Mouse (Mus musculus): ENCODE measurements at regions not wholly inside any gene's neighbourhood (a gene's known extent, or its start where the extent isn't known, plus 50 kb on each side); places are given as distances from the start of the nearest gene placed in this dataset.

DNA sequence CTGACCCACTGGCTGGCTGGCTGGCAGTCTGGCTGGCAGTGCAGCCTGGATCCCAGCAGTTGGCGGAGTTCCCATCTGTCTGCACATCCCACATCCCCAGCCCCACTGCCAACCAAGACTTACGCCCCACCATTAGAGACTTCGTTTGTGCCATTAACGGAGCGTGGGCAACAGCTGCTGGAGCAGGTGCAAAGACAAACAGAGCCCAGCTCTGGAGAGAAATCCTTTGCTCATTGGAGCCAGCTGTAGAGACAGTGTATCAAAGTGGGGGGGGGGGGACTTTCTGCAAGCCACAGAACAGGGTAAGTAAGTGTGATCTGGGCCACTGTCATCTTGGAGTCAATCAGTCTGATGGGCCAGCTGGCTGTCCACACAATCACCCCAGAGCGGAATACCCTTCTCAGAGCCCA, 52.3 kb downstream of the Rplp1 start:
- Histone ChIP-seq H3K4me1 (ENCODE audit: control insufficient read depth, insufficient read depth, low read length) (no peaks in the 10 kb centered on the region), H3K9me3 (replicated peaks; ENCODE audit: control insufficient read depth, low read length) (0 out of 2 replicates have a peak, but pooled peaks cover 2% of the 10 kb centered on the region), H3K27me3 (ENCODE audit: control insufficient read depth, insufficient read depth, low read length) (peaks cover under 1% of the 10 kb centered on the region; the same call in 1 of the 2 replicates), H3K4me3 (ENCODE audit: low read length) (no peak overlapping the region), H3K27ac (ENCODE audit: low read length) (no peak overlapping the region), H3K4me2 (ENCODE audit: low read depth, low read length) (no peak overlapping the region), H3K36me3 (ENCODE audit: control insufficient read depth, insufficient read depth) (no peaks in the 10 kb centered on the region), H3K9ac (ENCODE audit: low read length) (no peak overlapping the region)
- 87% methylated on average over 6 of the region's 6 CpGs for WGBS
- ATAC-seq (replicated peaks; ENCODE audit: extremely low read depth, insufficient read depth, low FRiP score), result no peak

DNA sequence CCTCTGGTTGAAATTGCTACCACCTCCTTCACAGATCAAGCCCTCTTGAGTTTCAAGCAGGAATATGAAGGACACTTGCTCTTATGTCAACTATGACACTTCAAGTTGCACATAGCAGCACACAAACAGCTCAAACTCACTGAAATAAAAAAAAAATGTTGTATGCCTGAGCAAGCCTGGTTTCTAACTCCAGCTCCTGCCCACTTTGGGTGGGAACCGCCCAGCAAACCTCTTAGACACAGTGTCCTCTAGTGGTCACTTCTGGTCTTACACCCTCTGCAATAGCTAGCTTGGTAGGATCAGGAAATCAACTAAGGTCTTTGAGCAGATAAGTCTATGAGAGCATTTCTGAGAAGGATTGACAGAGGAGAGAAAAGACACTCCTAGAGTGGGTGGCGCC, 54.2 kb downstream of the Rplp1 start:
- no peaks in the 10 kb centered on the region; the same call in 1 of the 2 replicates for H3K27me3 ChIP-seq (ENCODE audit: control insufficient read depth, insufficient read depth, low read length)
- H3K4me3 ChIP-seq (ENCODE audit: low read length), result no peak overlapping the region
- H3K27ac ChIP-seq (ENCODE audit: low read length), result no peak overlapping the region
- peaks cover 4% of the 10 kb centered on the region; the same call in 1 of the 2 replicates for H3K4me1 ChIP-seq (ENCODE audit: control insufficient read depth, insufficient read depth, low read length)
- H3K9me3 ChIP-seq (replicated peaks; ENCODE audit: control insufficient read depth, low read length), result 0 out of 2 replicates have a peak, but pooled peaks cover 2% of the 10 kb centered on the region
- H3K36me3 ChIP-seq (ENCODE audit: control insufficient read depth, insufficient read depth), result no peaks in the 10 kb centered on the region
- ATAC-seq (replicated peaks; ENCODE audit: extremely low read depth, insufficient read depth, low FRiP score), result no peak
- 21% methylated on average over 2 of the region's 2 CpGs for WGBS
- no peak overlapping the region for H3K9ac ChIP-seq (ENCODE audit: low read length)
- H3K4me2 ChIP-seq (ENCODE audit: low read depth, low read length), result no peak overlapping the region

DNA sequence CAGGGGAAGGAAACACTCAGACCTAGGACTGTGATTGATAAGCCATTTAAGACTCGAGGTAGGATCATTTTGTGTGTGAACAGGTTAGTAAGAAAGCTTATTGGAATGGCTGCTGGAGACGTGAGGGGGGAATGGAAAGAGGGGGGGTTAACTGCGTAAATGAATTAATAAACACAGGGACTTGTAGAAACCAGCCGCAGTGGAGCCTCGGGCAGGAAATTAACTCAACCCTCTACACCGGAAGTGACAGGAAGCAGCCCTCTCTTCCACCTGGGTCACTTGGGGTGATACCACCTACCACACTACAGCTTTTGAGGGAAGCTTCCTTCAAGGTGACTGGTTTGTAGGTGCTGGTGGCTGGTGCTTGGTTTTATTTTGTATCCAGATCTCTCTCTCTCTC, 54.9 kb downstream of the Rplp1 start:
- H3K4me3 ChIP-seq (ENCODE audit: low read length), result no peak overlapping the region
- H3K4me1 ChIP-seq (ENCODE audit: control insufficient read depth, insufficient read depth, low read length), result peaks cover 4% of the 10 kb centered on the region; the same call in 1 of the 2 replicates
- 38% methylated on average over 6 of the region's 6 CpGs for WGBS
- H3K27ac ChIP-seq (ENCODE audit: low read length), result no peak overlapping the region
- no peak overlapping the region for H3K9ac ChIP-seq (ENCODE audit: low read length)
- H3K4me2 ChIP-seq (ENCODE audit: low read depth, low read length), result peak overlapping the region; percentile 19; the same call in 1 of the 2 replicates
- H3K36me3 ChIP-seq (ENCODE audit: control insufficient read depth, insufficient read depth), result no peaks in the 10 kb centered on the region
- ATAC-seq (replicated peaks; ENCODE audit: extremely low read depth, insufficient read depth, low FRiP score), result no peak
- no peaks in the 10 kb centered on the region; the same call in 1 of the 2 replicates for H3K27me3 ChIP-seq (ENCODE audit: control insufficient read depth, insufficient read depth, low read length)
- H3K9me3 ChIP-seq (replicated peaks; ENCODE audit: control insufficient read depth, low read length), result 0 out of 2 replicates have a peak, but pooled peaks cover 2% of the 10 kb centered on the region

DNA sequence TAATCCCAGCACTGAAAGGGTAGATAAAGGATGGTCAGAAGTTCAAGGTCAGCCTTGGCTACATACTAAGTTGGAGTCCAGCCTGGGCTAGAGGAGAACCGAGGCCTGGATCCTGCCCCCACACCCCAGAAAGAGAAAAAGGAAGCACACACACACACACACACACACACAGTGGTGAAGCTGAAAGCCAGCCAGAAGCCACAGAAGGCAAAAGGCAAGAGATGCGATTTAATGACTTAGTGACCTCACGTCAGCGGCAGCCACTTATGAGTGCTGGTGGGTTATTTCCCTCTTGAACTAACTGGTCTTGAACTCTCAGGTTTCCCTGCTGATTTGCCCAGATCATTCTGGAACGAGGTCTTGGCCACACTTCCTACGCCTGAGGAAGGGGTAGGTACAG, 56.5 kb downstream of the Rplp1 start:
- Histone ChIP-seq H3K4me1 (ENCODE audit: control insufficient read depth, insufficient read depth, low read length) (peaks cover 4% of the 10 kb centered on the region; the same call in 1 of the 2 replicates), H3K4me3 (ENCODE audit: low read length) (no peak overlapping the region), H3K27ac (ENCODE audit: low read length) (no peak overlapping the region), H3K4me2 (ENCODE audit: low read depth, low read length) (no peak overlapping the region), H3K27me3 (ENCODE audit: control insufficient read depth, insufficient read depth, low read length) (no peaks in the 10 kb centered on the region; the same call in 1 of the 2 replicates), H3K9ac (ENCODE audit: low read length) (no peak overlapping the region), H3K36me3 (ENCODE audit: control insufficient read depth, insufficient read depth) (no peaks in the 10 kb centered on the region), H3K9me3 (replicated peaks; ENCODE audit: control insufficient read depth, low read length) (no peaks in the 10 kb centered on the region)
- 70% methylated on average over 6 of the region's 6 CpGs for WGBS
- no peak for ATAC-seq (replicated peaks; ENCODE audit: extremely low read depth, insufficient read depth, low FRiP score)

DNA sequence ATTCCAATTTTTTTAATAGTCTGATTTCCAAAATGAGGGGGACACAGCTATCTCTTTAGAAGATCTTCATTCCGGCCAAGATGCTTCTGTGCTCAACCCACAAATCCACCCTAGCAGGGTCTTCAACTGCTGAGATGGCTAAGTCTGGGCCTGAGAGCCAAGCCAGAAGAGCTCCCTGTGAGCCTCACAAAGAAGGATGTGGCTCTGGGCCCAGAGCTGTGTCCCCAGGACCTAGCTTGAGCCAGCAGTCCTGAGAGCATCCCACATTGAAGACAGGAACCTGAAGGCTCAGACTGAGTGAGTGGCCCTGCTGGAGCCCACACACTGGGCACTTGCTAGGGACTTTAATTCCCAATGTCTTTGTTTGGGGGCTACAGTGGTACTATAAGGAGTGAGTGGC, 57.7 kb downstream of the Rplp1 start:
- Histone ChIP-seq H3K4me1 (ENCODE audit: control insufficient read depth, insufficient read depth, low read length) (peaks cover 4% of the 10 kb centered on the region; the same call in 1 of the 2 replicates), H3K27me3 (ENCODE audit: control insufficient read depth, insufficient read depth, low read length) (no peaks in the 10 kb centered on the region; the same call in 1 of the 2 replicates), H3K9ac (ENCODE audit: low read length) (no peak overlapping the region), H3K4me3 (ENCODE audit: low read length) (no peak overlapping the region), H3K4me2 (ENCODE audit: low read depth, low read length) (no peak overlapping the region), H3K9me3 (replicated peaks; ENCODE audit: control insufficient read depth, low read length) (no peaks in the 10 kb centered on the region), H3K27ac (ENCODE audit: low read length) (no peak overlapping the region), H3K36me3 (ENCODE audit: control insufficient read depth, insufficient read depth) (no peaks in the 10 kb centered on the region)
- ATAC-seq (replicated peaks; ENCODE audit: extremely low read depth, insufficient read depth, low FRiP score), result no peak
- WGBS, result 92% methylated on average over 1 of the region's 1 CpGs

DNA sequence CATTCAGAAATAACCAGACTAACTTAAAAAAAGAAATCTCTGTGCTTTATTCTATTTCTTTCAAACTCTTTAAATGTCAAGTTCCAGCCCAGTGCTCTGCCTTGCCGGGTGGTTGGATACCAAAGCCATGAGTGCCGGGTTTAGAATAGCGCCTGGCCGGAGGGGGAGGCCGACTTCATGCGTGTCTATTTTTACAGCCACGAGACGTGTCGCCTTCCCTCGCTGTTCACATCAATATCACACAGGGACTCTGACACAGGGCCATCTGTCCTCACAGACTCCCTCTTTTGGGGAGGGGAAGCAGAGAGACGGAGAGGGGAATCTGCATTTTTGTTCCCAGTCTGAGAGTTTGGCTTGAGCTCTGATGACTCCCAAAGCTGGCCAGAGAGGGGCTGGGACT, 58.7 kb downstream of the Rplp1 start:
- 41% methylated on average over 11 of the region's 11 CpGs for WGBS
- ATAC-seq (replicated peaks; ENCODE audit: extremely low read depth, insufficient read depth, low FRiP score), result no peak
- H3K9ac ChIP-seq (ENCODE audit: low read length), result no peak overlapping the region
- no peak overlapping the region for H3K4me3 ChIP-seq (ENCODE audit: low read length)
- no peak overlapping the region for H3K27ac ChIP-seq (ENCODE audit: low read length)
- H3K4me2 ChIP-seq (ENCODE audit: low read depth, low read length), result no peak overlapping the region
- H3K36me3 ChIP-seq (ENCODE audit: control insufficient read depth, insufficient read depth), result no peaks in the 10 kb centered on the region
- peaks cover 4% of the 10 kb centered on the region; the same call in 1 of the 2 replicates for H3K4me1 ChIP-seq (ENCODE audit: control insufficient read depth, insufficient read depth, low read length)
- no peaks in the 10 kb centered on the region for H3K9me3 ChIP-seq (replicated peaks; ENCODE audit: control insufficient read depth, low read length)
- no peaks in the 10 kb centered on the region; the same call in 1 of the 2 replicates for H3K27me3 ChIP-seq (ENCODE audit: control insufficient read depth, insufficient read depth, low read length)

DNA sequence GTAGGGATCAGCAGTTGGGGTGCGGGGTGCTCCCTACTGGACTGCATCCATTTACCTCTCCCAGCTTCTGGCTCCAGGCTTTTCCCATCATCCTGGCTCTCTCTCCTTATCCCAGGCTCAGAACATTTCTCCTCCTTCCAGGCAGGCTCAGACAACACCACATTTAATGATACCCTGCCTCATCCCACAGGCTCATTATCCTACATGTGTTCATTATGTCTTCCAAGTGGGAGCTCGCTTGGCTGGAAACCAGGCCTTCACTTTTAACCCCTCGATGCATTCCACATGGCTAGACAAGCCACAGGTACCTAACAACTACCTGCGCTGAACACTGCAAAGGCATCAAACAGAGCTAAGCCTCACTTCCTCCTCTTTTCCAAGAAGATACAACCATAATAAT, 60.5 kb downstream of the Rplp1 start:
- H3K36me3 ChIP-seq (ENCODE audit: control insufficient read depth, insufficient read depth), result no peaks in the 10 kb centered on the region
- H3K9me3 ChIP-seq (replicated peaks; ENCODE audit: control insufficient read depth, low read length), result no peaks in the 10 kb centered on the region
- H3K4me2 ChIP-seq (ENCODE audit: low read depth, low read length), result no peak overlapping the region
- H3K4me3 ChIP-seq (ENCODE audit: low read length), result no peak overlapping the region
- peaks cover 4% of the 10 kb centered on the region; the same call in 1 of the 2 replicates for H3K4me1 ChIP-seq (ENCODE audit: control insufficient read depth, insufficient read depth, low read length)
- WGBS, result 86% methylated on average over 4 of the region's 4 CpGs
- H3K9ac ChIP-seq (ENCODE audit: low read length), result no peak overlapping the region
- no peak overlapping the region for H3K27ac ChIP-seq (ENCODE audit: low read length)
- no peak for ATAC-seq (replicated peaks; ENCODE audit: extremely low read depth, insufficient read depth, low FRiP score)
- H3K27me3 ChIP-seq (ENCODE audit: control insufficient read depth, insufficient read depth, low read length), result no peaks in the 10 kb centered on the region; the same call in 1 of the 2 replicates

DNA sequence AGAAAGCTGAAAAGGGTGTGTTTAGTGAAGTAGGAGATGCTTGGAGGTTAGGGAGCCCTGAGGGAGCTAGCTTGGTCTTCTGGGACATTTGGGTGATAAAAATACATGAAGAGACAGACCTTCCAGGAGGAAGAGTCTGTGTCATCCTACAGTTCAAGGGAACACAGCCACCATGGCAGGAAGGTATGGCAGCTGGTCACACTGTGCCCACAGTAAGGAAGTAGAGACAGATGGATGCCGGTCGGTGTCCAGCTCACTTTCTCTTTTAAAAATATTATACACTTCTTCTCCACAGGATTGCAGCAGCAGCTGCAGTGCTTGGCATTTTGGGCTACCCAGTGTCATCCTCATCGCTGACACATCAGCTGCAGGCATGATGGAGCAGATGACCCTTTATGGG, 63.0 kb downstream of the Rplp1 start:
- no peak overlapping the region for H3K9ac ChIP-seq (ENCODE audit: low read length)
- no peak overlapping the region for H3K4me2 ChIP-seq (ENCODE audit: low read depth, low read length)
- no peaks in the 10 kb centered on the region for H3K9me3 ChIP-seq (replicated peaks; ENCODE audit: control insufficient read depth, low read length)
- no peak for ATAC-seq (replicated peaks; ENCODE audit: extremely low read depth, insufficient read depth, low FRiP score)
- H3K27ac ChIP-seq (ENCODE audit: low read length), result no peak overlapping the region
- H3K4me1 ChIP-seq (ENCODE audit: control insufficient read depth, insufficient read depth, low read length), result peaks cover 4% of the 10 kb centered on the region; the same call in 1 of the 2 replicates
- no peak overlapping the region for H3K4me3 ChIP-seq (ENCODE audit: low read length)
- 91% methylated on average over 3 of the region's 3 CpGs for WGBS
- H3K27me3 ChIP-seq (ENCODE audit: control insufficient read depth, insufficient read depth, low read length), result no peaks in the 10 kb centered on the region; the same call in 1 of the 2 replicates
- no peaks in the 10 kb centered on the region for H3K36me3 ChIP-seq (ENCODE audit: control insufficient read depth, insufficient read depth)

DNA sequence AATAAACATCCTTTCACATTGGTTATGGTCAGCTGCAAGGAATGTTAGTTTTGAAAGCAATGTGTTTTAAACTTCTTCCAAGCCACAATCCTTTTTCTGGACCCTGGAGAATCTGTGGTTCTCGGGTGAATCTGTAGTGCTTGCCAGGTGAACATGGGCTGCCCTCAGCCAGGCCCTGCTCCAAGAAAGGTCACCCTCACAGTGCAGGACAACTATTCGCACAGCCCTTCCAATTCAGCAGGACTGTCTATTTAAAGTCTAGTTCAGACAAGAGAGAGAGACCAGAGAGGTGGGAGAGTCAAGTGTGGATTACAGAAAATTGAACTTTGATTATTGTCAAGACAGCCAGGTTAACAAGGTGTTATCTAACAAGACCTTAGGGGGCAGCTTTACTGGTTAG, 65.9 kb downstream of the Rplp1 start:
- Histone ChIP-seq H3K9me3 (replicated peaks; ENCODE audit: control insufficient read depth, low read length) (no peaks in the 10 kb centered on the region), H3K4me3 (ENCODE audit: low read length) (no peak overlapping the region), H3K4me2 (ENCODE audit: low read depth, low read length) (no peak overlapping the region), H3K27me3 (ENCODE audit: control insufficient read depth, insufficient read depth, low read length) (peaks cover 2% of the 10 kb centered on the region; the same call in 1 of the 2 replicates), H3K9ac (ENCODE audit: low read length) (no peak overlapping the region), H3K27ac (ENCODE audit: low read length) (no peak overlapping the region), H3K36me3 (ENCODE audit: control insufficient read depth, insufficient read depth) (no peaks in the 10 kb centered on the region), H3K4me1 (ENCODE audit: control insufficient read depth, insufficient read depth, low read length) (no peaks in the 10 kb centered on the region)
- no peak for ATAC-seq (replicated peaks; ENCODE audit: extremely low read depth, insufficient read depth, low FRiP score)
- WGBS, result 50% methylated on average over 2 of the region's 2 CpGs
